Mouse (Mus musculus) heart, embryonic 14.5 days (tissue): ENCODE data around the gene Zmynd12. TPM values are rescaled to one million over a fixed set of nuclear protein-coding genes. Genes with fewer than 3 reads are reported as not detected.
A peak's percentile ranks its signal among the peaks of the same experiment; 100 is the strongest.

ENCODE experiments used
- ATAC-seq: fragments of 200-750 bp; cut with Nextera tagmentation; 2 replicates; pipeline ENCODE4 v1.8.0; 2017; ENCODE audit warnings: low read depth, moderate TSS enrichment; ENCODE audit not compliant: insufficient number of reproducible peaks, insufficient read depth, low FRiP score
- H3K27ac ChIP-seq, 2 experiments: fragments of 200-500 bp in 1 of 2; fragments of 300-500 bp in 1 of 2; sonication (generic) in 1 of 2; replicated peaks in 1 of 2; 2 replicates each; pipeline ENCODE4 v1.5.1; 2012 to 2014; ENCODE audit warnings: low read depth in 2 of 2, low read length in 2 of 2, control low read depth in 1 of 2, mild to moderate bottlenecking in 1 of 2, mixed read lengths in 1 of 2; ENCODE audit not compliant: control insufficient read depth in 1 of 2, insufficient read depth in 1 of 2
- H3K27me3 ChIP-seq: fragments of 300-500 bp; sonication (generic); 2 replicates; pipeline ENCODE4 v1.6.1; 2014; ENCODE audit warnings: mild to moderate bottlenecking, low read length, control low read depth; ENCODE audit not compliant: control insufficient read depth, insufficient read depth
- H3K36me3 ChIP-seq: fragments of 300-500 bp; sonication (generic); 2 replicates; pipeline ENCODE4 v1.6.1; 2014; ENCODE audit warnings: mild to moderate bottlenecking, control low read depth, low read length, mixed read lengths; ENCODE audit not compliant: control insufficient read depth, insufficient read depth
- H3K4me1 ChIP-seq, 2 experiments: fragments of 200-500 bp in 1 of 2; fragments of 300-500 bp in 1 of 2; sonication (generic) in 1 of 2; 2 replicates each; pipeline ENCODE4 v1.6.1; 2012 to 2014; ENCODE audit warnings: low read length in 2 of 2, control low read depth in 1 of 2, mixed read lengths in 1 of 2; ENCODE audit not compliant: control insufficient read depth in 2 of 2, insufficient read depth in 2 of 2
- H3K4me2 ChIP-seq: fragments of 300-500 bp; sonication (generic); 2 replicates; pipeline ENCODE4 v1.6.1; 2014; ENCODE audit warnings: mild to moderate bottlenecking, low read length
- H3K4me3 ChIP-seq, 2 experiments: fragments of 200-500 bp in 1 of 2; fragments of 300-500 bp in 1 of 2; sonication (generic) in 1 of 2; 2 replicates each; pipeline ENCODE4 v1.5.1; 2012 to 2014; ENCODE audit warnings: low read length in 2 of 2, mild to moderate bottlenecking in 2 of 2, control low read depth in 1 of 2, low read depth in 1 of 2, moderate library complexity in 1 of 2; ENCODE audit not compliant: control insufficient read depth in 1 of 2, insufficient read depth in 1 of 2
- H3K9ac ChIP-seq: fragments of 300-500 bp; sonication (generic); 2 replicates; pipeline ENCODE4 v1.6.1; 2014; ENCODE audit warnings: mild to moderate bottlenecking, low read length
- H3K9me3 ChIP-seq: fragments of 300-500 bp; sonication (generic); 2 replicates; pipeline ENCODE4 v1.6.1; 2016; ENCODE audit warnings: low read length, control low read depth; ENCODE audit not compliant: control insufficient read depth
- WGBS: fragments of 180-500 bp; shearing (Covaris S2); extraction: QIAGEN DNeasy Blood & Tissue Kit; methylation state at CpG from one replicate; pipeline ENCODE4 v1.1.7; 2014; 5-methylcytosine and 5-hydroxymethylcytosine counted together
- polyA plus RNA-seq: library from polyadenylated mRNA; unstranded; fragments of >200 nt; fragmentation: Nextera tagmentation; extraction: Ambion mirVana; gene quantifications from 2 replicates; pipeline ENCODE4 v1.2.1, GENCODE M21; 2014

The Zmynd12 gene
- polyA plus RNA-seq, 1 experiment from 2014 or later: 0.45 TPM

GRCm38 (mm10) chr4:119425077-119425476 is 2.5 kb downstream of the Zmynd12 start:
- WGBS: 71% methylated on average over 2 of the region's 2 CpGs
- Histone ChIP-seq H3K36me3 (no peaks in the 10 kb centered on the region), H3K27ac (no peak overlapping the region), H3K4me1 (peaks cover 8 to 17% of the 10 kb centered on the region in 2 experiments), H3K4me3 (no peak overlapping the region), H3K27me3 (no peaks in the 10 kb centered on the region), H3K9me3 (no peaks in the 10 kb centered on the region), H3K4me2 (no peak overlapping the region), H3K9ac (no peak overlapping the region)
- no peak for ATAC-seq

- no peaks in the 10 kb centered on the region for H3K9me3 ChIP-seq
- H3K4me2 ChIP-seq: no peak overlapping the region
- no peaks in the 10 kb centered on the region for H3K27me3 ChIP-seq
- no peak for ATAC-seq
- H3K36me3 ChIP-seq: no peaks in the 10 kb centered on the region
- H3K4me3 ChIP-seq: no peak overlapping the region
- peaks cover 8 to 17% of the 10 kb centered on the region in 2 experiments for H3K4me1 ChIP-seq
- WGBS: 53% methylated on average over 2 of the region's 2 CpGs
- no peak overlapping the region for H3K9ac ChIP-seq
- no peak overlapping the region for H3K27ac ChIP-seq
These were observed 3.0 kb downstream of the Zmynd12 start for GRCm38 (mm10) chr4:119425601-119426000.

- Histone ChIP-seq H3K36me3 (no peaks in the 10 kb centered on the region), H3K27me3 (no peaks in the 10 kb centered on the region), H3K27ac (no peak overlapping the region), H3K9ac (no peak overlapping the region), H3K9me3 (no peaks in the 10 kb centered on the region), H3K4me1 (peaks cover 4 to 7% of the 10 kb centered on the region in 2 experiments), H3K4me3 (no peak overlapping the region), H3K4me2 (no peak overlapping the region)
- 46% methylated on average over 2 of the region's 2 CpGs for WGBS
- ATAC-seq: no peak
These were observed 5.1 kb downstream of the Zmynd12 start for GRCm38 (mm10) chr4:119427680-119428079.

DNA sequence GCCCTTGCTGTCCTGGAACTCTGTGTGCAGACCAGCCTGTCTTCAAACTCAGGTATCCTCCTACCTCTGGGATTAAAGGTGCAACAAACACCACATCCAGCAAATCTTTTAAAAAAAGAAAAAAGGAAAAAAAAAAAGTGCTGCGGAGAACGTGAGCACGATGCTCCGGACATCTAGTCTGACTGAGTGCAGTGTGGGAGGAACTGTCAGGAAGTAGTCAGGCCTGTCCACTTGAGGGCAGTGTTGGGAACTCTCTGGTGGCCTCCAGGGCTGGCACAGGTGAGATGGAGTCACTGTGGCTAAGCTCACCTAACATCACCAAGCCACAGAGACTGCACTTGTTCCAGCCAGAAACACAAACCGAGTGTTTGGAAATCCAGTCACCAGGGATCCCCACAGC is 8.1 kb downstream of the Zmynd12 start:
- Histone ChIP-seq H3K27ac (no peak overlapping the region), H3K4me1 (no peaks in the 10 kb centered on the region), H3K36me3 (no peaks in the 10 kb centered on the region), H3K4me2 (peak overlapping the region; percentile 22), H3K9me3 (peaks cover under 1% of the 10 kb centered on the region; the same call in 1 of the 2 replicates), H3K9ac (no peak overlapping the region), H3K27me3 (no peaks in the 10 kb centered on the region), H3K4me3 (no peak overlapping the region)
- 27% methylated on average over 5 of the region's 5 CpGs for WGBS
- ATAC-seq: no peak

DNA sequence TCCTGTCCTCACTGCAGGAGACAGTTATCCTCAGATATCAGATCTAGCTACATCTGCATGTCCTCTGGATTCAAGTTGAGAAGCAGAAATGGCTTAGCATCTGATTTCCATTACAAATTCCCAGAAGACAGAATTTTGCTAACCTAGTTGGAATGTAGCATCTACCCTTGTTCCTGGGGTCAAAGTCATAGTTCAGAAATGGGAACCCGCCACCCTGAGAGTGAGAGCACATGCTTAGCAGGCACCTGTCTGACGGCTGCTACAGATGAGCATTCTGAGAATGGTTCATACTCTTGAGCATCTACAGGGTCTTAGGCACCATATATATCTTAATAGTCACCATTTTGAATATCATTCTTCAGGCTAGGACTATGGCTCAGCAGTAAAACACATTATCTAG is 15.3 kb downstream of the Zmynd12 start:
- no peak for ATAC-seq
- no peak overlapping the region for H3K27ac ChIP-seq
- 85% methylated on average over 2 of the region's 2 CpGs for WGBS

DNA sequence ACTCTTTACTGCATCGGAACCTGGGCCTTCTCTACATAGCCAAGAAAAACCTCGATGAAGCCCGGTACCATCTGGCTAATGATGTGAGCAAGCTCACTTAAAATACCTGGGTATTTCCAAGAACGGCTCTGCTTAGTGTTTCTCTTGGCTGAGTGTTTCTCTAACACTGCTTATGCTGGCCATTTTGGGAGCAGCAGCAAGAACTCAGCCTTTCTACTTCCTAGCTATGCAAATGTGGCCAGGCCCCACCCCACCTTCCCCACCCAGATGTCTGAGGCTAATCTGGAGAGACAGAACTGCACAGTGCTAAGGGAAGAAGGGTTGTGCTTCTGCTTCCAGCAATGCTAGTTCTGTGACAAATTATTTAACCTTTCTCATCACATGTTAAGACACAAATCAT is 19.2 kb downstream of the Zmynd12 start:
- Histone ChIP-seq H3K9me3 (no peaks in the 10 kb centered on the region), H3K36me3 (no peaks in the 10 kb centered on the region), H3K27ac (no peak overlapping the region), H3K4me1 (peaks cover 0 to 2% of the 10 kb centered on the region in 2 experiments; a peak in 1 of 4 replicates), H3K4me3 (no peak overlapping the region), H3K27me3 (no peaks in the 10 kb centered on the region), H3K9ac (no peak overlapping the region), H3K4me2 (no peak overlapping the region)
- 83% methylated on average over 4 of the region's 4 CpGs for WGBS
- no peak for ATAC-seq

More for the DNA sequence above, 15.3 kb downstream of the Zmynd12 start:
- Histone ChIP-seq H3K36me3 (no peaks in the 10 kb centered on the region), H3K4me3 (no peak overlapping the region), H3K9me3 (peaks cover 7% of the 10 kb centered on the region), H3K9ac (no peak overlapping the region), H3K4me1 (peaks cover 0 to 2% of the 10 kb centered on the region in 2 experiments; a peak in 1 of 4 replicates), H3K4me2 (no peak overlapping the region), H3K27me3 (no peaks in the 10 kb centered on the region)

- ATAC-seq: no peak
- Histone ChIP-seq H3K27me3 (no peaks in the 10 kb centered on the region), H3K27ac (no peak overlapping the region), H3K9ac (no peak overlapping the region), H3K9me3 (no peaks in the 10 kb centered on the region), H3K36me3 (no peaks in the 10 kb centered on the region), H3K4me2 (no peak overlapping the region), H3K4me1 (peaks cover 0 to 2% of the 10 kb centered on the region in 2 experiments; a peak in 1 of 4 replicates), H3K4me3 (no peak overlapping the region)
- WGBS: 51% methylated on average over 6 of the region's 6 CpGs
These were observed 19.9 kb downstream of the Zmynd12 start for GRCm38 (mm10) chr4:119442539-119442938.

DNA sequence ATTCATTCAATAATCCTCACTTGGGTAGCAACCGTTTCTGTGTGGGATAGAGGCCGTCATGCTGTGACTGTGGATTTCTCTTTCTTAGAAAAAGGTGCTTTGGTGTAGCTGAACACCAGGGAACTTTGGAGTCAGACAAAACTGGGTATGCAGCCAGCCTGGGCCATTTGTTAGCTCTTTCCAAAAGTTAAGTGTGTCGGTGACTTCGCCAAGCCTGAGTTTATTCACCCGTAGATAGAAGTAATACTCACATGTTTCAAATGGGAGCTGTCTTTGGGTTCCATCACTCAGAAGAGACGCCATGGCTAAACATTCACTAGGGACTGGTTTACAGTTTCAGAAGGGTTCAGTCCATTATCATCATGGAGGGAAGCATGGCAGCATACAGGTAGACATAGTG is 24.6 kb downstream of the Zmynd12 start:
- ATAC-seq: no peak
- WGBS: 89% methylated on average over 6 of the region's 6 CpGs
- H3K36me3 ChIP-seq: no peaks in the 10 kb centered on the region
- H3K9ac ChIP-seq: no peak overlapping the region
- H3K27me3 ChIP-seq: no peaks in the 10 kb centered on the region
- no peak overlapping the region for H3K4me3 ChIP-seq
- no peak overlapping the region for H3K27ac ChIP-seq
- no peaks in the 10 kb centered on the region for H3K9me3 ChIP-seq
- no peak overlapping the region for H3K4me2 ChIP-seq
- peaks cover 0 to 2% of the 10 kb centered on the region in 2 experiments; a peak in 1 of 4 replicates for H3K4me1 ChIP-seq
